Mouse (Mus musculus) right cerebral cortex, postnatal 36 days (tissue): ENCODE results near the gene Ankrd65.

Experiments
- DNase-seq, 2 experiments: peaks; one replicate each; pipeline ENCODE4 v3.0.0; 2022; ENCODE audit warnings: low spot score in 2 of 2, mixed read lengths in 1 of 2

Gene Ankrd65

DNA sequence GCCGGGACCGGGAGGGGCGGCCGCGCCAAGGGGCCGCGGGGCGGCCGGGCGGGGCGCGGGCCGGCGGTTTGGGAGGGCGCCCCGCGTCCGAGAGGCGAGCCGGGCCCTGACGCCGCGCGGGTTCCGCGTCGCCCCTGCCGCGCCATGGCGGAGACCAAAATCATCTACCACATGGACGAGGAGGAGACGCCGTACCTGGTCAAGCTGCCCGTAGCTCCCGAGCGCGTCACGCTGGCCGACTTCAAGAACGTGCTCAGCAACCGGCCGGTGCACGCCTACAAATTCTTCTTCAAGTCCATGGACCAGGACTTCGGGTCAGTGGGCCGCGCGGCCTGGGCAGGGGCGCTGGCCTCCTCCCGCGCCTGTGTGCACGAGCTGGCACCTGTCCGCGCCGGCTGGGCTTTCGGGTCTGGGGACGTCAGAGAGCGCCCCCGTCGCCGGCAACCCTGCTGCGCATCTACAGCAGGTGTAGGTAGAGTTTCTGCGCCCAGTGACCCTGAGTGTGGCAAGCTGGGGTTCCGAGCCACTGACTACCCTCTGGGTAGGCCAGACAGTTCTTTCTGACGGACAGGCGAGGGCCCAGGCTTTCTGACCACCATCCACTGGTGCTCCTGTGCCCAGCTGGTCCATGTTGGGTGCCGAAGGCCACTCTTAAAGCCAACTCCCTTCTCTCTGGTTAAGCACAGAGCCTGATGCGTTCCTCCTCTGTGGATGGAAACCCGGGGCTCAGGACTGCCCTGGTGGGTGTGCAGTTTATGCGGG lies 57.5 kb downstream of the Ankrd65 start:
- DNase-seq = no peak

DNA sequence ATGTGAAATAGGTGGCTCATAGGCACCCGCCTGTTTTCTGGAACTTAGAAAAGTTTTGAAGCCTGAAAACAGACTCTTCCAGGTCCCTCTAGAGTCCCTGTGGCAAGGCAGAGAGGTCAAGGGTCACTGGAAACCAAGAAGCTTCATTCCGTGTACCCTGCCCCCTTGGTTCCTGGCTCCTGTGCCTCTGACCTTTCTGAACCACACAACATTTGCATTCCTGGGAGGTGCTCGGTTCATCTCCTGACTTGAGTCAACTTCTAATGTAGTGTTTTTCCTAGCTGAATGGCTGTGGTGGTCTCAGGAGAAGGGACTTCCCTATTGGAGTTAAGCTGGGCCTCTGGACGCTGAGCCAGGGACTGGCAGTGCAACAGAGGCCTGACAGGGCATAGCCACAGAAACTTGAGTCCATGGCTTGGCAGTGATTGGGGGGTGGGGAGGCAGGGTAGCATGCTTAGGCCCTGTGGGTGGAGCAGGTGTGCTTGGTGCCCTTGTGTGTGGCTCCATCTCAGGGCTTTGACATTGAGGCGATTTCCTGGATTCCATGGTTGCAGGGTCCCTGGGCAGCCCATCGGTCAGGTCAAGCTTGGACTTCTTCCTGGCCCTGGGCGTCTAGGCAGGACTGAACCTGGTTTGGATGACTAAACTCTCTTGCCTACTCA lies 58.3 kb downstream of the Ankrd65 start:
- no peak for DNase-seq
